Mouse (Mus musculus): Measurements from ENCODE around the gene Fam126a. TPM values are rescaled to one million over a fixed set of nuclear protein-coding genes. Genes with fewer than 3 reads are reported as not detected.
"Not testable (repeated sequence)": the region's sequence is repeated elsewhere in the genome, so short reads cannot be mapped to it uniquely, and the experiment has no call there.

Gene Fam126a
- polyA plus RNA-seq, 1 experiment = 7.8 TPM

- Histone ChIP-seq H3K4me2 (ENCODE audit: low read depth) (peak overlapping the region; percentile 57), H3K79me2 (ENCODE audit: control insufficient read depth, insufficient read depth) (no peaks in the 10 kb centered on the region), H3ac (ENCODE audit: control insufficient read depth, insufficient read length) (no peak overlapping the region), H3K27me3 (ENCODE audit: control insufficient read depth, insufficient read depth, insufficient read length) (no peaks in the 10 kb centered on the region), H3K36me3 (ENCODE audit: control insufficient read depth, insufficient read depth) (no peaks in the 10 kb centered on the region), H3K4me3 (no peak overlapping the region)
- TF ChIP-seq MYOG (IDR thresholded peaks at IDR 0.05; ENCODE audit: control insufficient read depth in 1 of 3, insufficient read depth in 1 of 3, insufficient read length in 2 of 3, low read depth in 2 of 3) = no peak
- TF ChIP-seq CEBPB (IDR thresholded peaks at IDR 0.05; ENCODE audit: insufficient read depth, poor library complexity, severe bottlenecking) = no peak
- no peak for TF ChIP-seq TCF12 (IDR thresholded peaks at IDR 0.05; ENCODE audit: insufficient read depth, poor library complexity, severe bottlenecking)
- no peak for TF ChIP-seq USF1 (IDR thresholded peaks at IDR 0.05; ENCODE audit: low read depth)
- no peak for TF ChIP-seq MAX (IDR thresholded peaks at IDR 0.05; ENCODE audit: low read depth)
- TF ChIP-seq REST (IDR thresholded peaks at IDR 0.05; ENCODE audit: insufficient read depth, insufficient read length) = no peak
These were observed 143.4 kb downstream of the Fam126a start for GRCm38 (mm10) chr5:23887111-23887510.

GRCm38 (mm10) chr5:23874457-23874856 is 156.0 kb downstream of the Fam126a start:
- Histone ChIP-seq H3K4me3 (no peak overlapping the region), H3ac (ENCODE audit: control insufficient read depth, insufficient read length) (no peak overlapping the region), H3K36me3 (ENCODE audit: control insufficient read depth, insufficient read depth) (no peaks in the 10 kb centered on the region), H3K27me3 (ENCODE audit: control insufficient read depth, insufficient read depth, insufficient read length) (no peaks in the 10 kb centered on the region), H3K79me2 (ENCODE audit: control insufficient read depth, insufficient read depth) (no peaks in the 10 kb centered on the region), H3K4me2 (ENCODE audit: low read depth) (no peak overlapping the region)
- TF ChIP-seq USF1 (IDR thresholded peaks at IDR 0.05; ENCODE audit: low read depth) (no peak), POLR2A (IDR thresholded peaks at IDR 0.05; ENCODE audit: insufficient read length, low read depth) (no peak), MAX (IDR thresholded peaks at IDR 0.05; ENCODE audit: low read depth) (no peak)

- H3K4me3 ChIP-seq = no peak overlapping the region
- no peaks in the 10 kb centered on the region for H3K36me3 ChIP-seq (ENCODE audit: control insufficient read depth, insufficient read depth)
- H3K79me2 ChIP-seq (ENCODE audit: control insufficient read depth, insufficient read depth) = no peaks in the 10 kb centered on the region
- no peak overlapping the region for H3ac ChIP-seq (ENCODE audit: control insufficient read depth, insufficient read length)
- H3K27me3 ChIP-seq (ENCODE audit: control insufficient read depth, insufficient read depth, insufficient read length) = no peaks in the 10 kb centered on the region
- H3K4me2 ChIP-seq (ENCODE audit: low read depth) = no peak overlapping the region
- TF ChIP-seq POLR2A (IDR thresholded peaks at IDR 0.05; ENCODE audit: insufficient read length, low read depth) (no peak), USF1 (IDR thresholded peaks at IDR 0.05; ENCODE audit: low read depth) (no peak), MAX (IDR thresholded peaks at IDR 0.05; ENCODE audit: low read depth) (no peak), CEBPB (IDR thresholded peaks at IDR 0.05; ENCODE audit: insufficient read depth, poor library complexity, severe bottlenecking) (no peak), MYOG (IDR thresholded peaks at IDR 0.05; ENCODE audit: control insufficient read depth in 1 of 3, insufficient read depth in 1 of 3, insufficient read length in 2 of 3, low read depth in 2 of 3) (no peak), TCF12 (IDR thresholded peaks at IDR 0.05; ENCODE audit: insufficient read depth, poor library complexity, severe bottlenecking) (no peak), SRF (IDR thresholded peaks at IDR 0.05; ENCODE audit: control insufficient read depth, insufficient read length, low read depth) (no peak), MYOD1 (IDR thresholded peaks at IDR 0.05; ENCODE audit: control insufficient read depth in 1 of 3, insufficient read length in 2 of 3, low read depth in 2 of 3) (no peak), REST (IDR thresholded peaks at IDR 0.05; ENCODE audit: insufficient read depth, insufficient read length) (no peak), POLR2AphosphoS2 (IDR thresholded peaks at IDR 0.05; ENCODE audit: insufficient read length, low read depth) (no peak), TCF3 (IDR thresholded peaks at IDR 0.05; ENCODE audit: insufficient read length, low read depth) (no peak)
These were observed 157.9 kb downstream of the Fam126a start for GRCm38 (mm10) chr5:23872586-23872985.

- not testable (repeated sequence) for H3K4me2 ChIP-seq (ENCODE audit: low read depth); H3ac ChIP-seq (ENCODE audit: control insufficient read depth, insufficient read length); H3K79me2 ChIP-seq (ENCODE audit: control insufficient read depth, insufficient read depth); H3K4me3 ChIP-seq; H3K36me3 ChIP-seq (ENCODE audit: control insufficient read depth, insufficient read depth); H3K27me3 ChIP-seq (ENCODE audit: control insufficient read depth, insufficient read depth, insufficient read length)
These were observed 159.2 kb downstream of the Fam126a start for GRCm38 (mm10) chr5:23871323-23871722.

DNA sequence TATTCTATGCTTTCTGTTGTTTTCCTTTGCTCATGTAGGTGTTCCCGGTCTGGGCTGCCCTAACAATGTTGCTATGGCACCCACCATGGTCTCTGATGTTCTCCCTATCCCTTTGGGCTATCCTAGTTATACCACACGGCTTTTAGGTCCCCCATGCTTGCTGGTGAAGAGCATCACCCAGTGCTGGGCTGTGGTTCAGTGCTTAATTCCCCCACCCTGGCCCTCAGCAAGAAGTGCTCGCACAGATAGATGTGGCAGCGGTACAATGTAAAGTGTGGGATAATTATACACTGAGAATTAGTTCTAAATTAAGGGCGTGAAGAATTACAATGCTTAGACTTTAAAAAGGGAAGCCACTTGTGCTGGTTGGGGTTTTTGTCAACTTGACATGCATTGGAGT is 164.5 kb downstream of the Fam126a start:
- Histone ChIP-seq H3ac (ENCODE audit: control insufficient read depth, insufficient read length) (no peak overlapping the region), H3K4me3 (no peak overlapping the region), H3K79me2 (ENCODE audit: control insufficient read depth, insufficient read depth) (no peaks in the 10 kb centered on the region), H3K4me2 (ENCODE audit: low read depth) (no peak overlapping the region), H3K27me3 (ENCODE audit: control insufficient read depth, insufficient read depth, insufficient read length) (no peaks in the 10 kb centered on the region), H3K36me3 (ENCODE audit: control insufficient read depth, insufficient read depth) (no peaks in the 10 kb centered on the region)
- TF ChIP-seq MYOD1 (IDR thresholded peaks at IDR 0.05; ENCODE audit: control insufficient read depth in 1 of 3, insufficient read length in 2 of 3, low read depth in 2 of 3) (no peak), E2F4 (IDR thresholded peaks at IDR 0.05; ENCODE audit: insufficient read depth) (no peak), MAX (IDR thresholded peaks at IDR 0.05; ENCODE audit: low read depth) (no peak), TCF12 (IDR thresholded peaks at IDR 0.05; ENCODE audit: insufficient read depth, poor library complexity, severe bottlenecking) (no peak), MYOG (IDR thresholded peaks at IDR 0.05; ENCODE audit: control insufficient read depth in 1 of 3, insufficient read depth in 1 of 3, insufficient read length in 2 of 3, low read depth in 2 of 3) (no peak)

Other genes starting within 250 kb of the Fam126a start
- gene Pus7, start 247.0 kb downstream of the Fam126a start, polyA plus RNA-seq (2012; fragmentation: generic; extraction: Trizol) = 9.7 TPM
- 8.3 TPM for gene Rint1, start 243.0 kb downstream of the Fam126a start, polyA plus RNA-seq (2012; fragmentation: generic; extraction: Trizol)
- 111 TPM for gene Tomm7, start 186.5 kb downstream of the Fam126a start, polyA plus RNA-seq (2012; fragmentation: generic; extraction: Trizol)
- 6.8 TPM for gene Klhl7, start 69.9 kb upstream of the Fam126a start, polyA plus RNA-seq (2012; fragmentation: generic; extraction: Trizol)
- 6.0 TPM for gene Nupl2, start 134.3 kb upstream of the Fam126a start, polyA plus RNA-seq (2012; fragmentation: generic; extraction: Trizol)

Data from myocyte (in vitro differentiated cells).